Mouse (Mus musculus) megakaryocyte, embryonic 14.5 days (primary cell): ENCODE data around the gene Podxl2.

Experiments
- FLI1 ChIP-seq: IDR thresholded peaks from 2 replicates; pipeline ENCODE4 v1.6.1; 2012; ENCODE audit warnings: low read length, inconsistent platforms, mixed read lengths
- GATA1 ChIP-seq: IDR thresholded peaks from 3 replicates; pipeline ENCODE4 v1.6.1; 2012; ENCODE audit warnings: mixed read lengths, low read length, inconsistent platforms, borderline replicate concordance

GRCm38 (mm10) chr6:88843241-88843640 is 31.6 kb downstream of the Podxl2 start:
- TF ChIP-seq GATA1 (no peak), FLI1 (no peak)
